Mouse (Mus musculus): ENCODE results near the gene Acot8. TPM values are rescaled to one million over a fixed set of nuclear protein-coding genes. Genes with fewer than 3 reads are reported as not detected.

Gene Acot8
- 45.6 and 47.9 TPM in 2 replicates for polyA plus RNA-seq (2012; rRNA removed)

DNA sequence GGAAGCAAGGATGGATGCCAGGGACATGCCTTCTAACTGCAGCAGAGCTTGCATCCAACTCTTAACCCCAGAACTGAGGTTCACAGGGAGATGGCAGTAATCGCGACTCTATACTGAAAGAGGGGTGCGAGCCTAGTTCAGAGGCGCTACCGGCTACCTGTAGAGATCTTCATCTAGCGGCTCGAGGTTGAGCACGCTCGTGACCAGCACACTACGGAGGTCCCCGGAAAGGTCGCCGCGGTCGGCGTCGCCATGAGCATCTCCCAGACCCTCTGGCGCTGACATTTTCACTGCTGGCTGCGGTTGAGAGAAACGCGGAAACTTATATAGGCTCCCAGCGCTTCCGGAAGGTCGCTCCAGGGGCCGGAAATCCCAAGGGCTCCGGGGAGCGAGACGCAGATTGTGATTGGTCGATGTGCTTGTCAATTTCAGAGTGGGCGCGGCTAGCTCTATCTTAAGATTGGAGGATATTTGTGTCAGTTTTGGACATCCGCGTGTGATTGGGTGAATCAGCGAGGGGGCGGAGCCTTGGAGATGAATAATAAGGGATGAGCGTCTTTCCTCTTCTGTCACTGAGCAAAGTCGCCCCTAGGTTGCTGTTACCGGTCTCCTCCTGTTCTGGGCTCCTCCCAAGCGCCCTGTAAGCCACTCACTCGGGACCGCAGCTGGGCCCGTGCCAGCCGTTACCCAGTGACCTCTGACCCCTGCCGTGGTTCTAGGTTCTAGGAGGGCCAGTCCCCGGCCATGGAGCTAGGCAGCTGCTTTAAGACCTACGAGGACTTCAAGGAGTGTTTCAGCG is at the start of gene Acot8, which contains the start of gene Zswim3:
TSS of gene Acot8 (minus strand) at position 350 of the 799 bp plus-strand sequence.
TSS of gene Zswim3 (plus strand) at position 566 of the 799 bp plus-strand sequence.
- TF ChIP-seq POLR2A (IDR thresholded peaks at IDR 0.05; ENCODE audit: control insufficient read depth, low read depth, low read length) (peak; percentile 55), CTCF (IDR thresholded peaks at IDR 0.05; ENCODE audit: control insufficient read depth, insufficient read depth, insufficient replicate concordance, low read depth, low read length) (no peak)
- peak within 1 kb of the TSS; percentile 99 for H3K4me3 ChIP-seq (ENCODE audit: control insufficient read depth, low read depth, low read length)
- peak within 1 kb of the TSS; percentile 95 for H3K27ac ChIP-seq (ENCODE audit: control insufficient read depth, insufficient read depth, low read depth, low read length)
- H3K36me3 ChIP-seq (ENCODE audit: control insufficient read depth, insufficient read depth, low read length) = no peaks in the 10 kb centered on the region
- H3K27me3 ChIP-seq (ENCODE audit: control insufficient read depth, insufficient read depth, low read length) = no peaks in the 10 kb centered on the region
- H3K4me1 ChIP-seq (ENCODE audit: control insufficient read depth, insufficient read depth, low read length) = peaks cover 17% of the 10 kb centered on the region

DNA sequence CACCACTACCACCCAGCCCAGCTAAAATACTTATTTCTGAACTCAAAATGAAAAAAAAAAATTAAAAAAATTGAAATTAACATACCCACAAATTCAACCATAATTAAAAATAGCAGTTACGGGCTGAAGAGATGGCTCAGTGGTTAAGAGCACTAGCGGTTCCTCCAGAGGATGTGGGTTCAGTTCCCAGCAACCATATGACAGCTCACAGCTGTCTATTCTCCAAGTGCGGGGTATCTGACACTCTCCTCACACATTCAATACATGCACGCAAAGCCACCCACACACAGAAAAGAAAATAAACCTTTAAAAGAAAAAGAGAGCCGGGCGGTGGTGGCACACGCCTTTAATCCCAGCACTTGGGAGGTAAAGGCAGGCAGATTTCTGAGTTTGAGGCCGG is 45.4 kb upstream of the Acot8 start:
- Histone ChIP-seq H3K4me1 (ENCODE audit: control insufficient read depth, insufficient read depth, low read length) (peaks cover 2% of the 10 kb centered on the region; the same call in 1 of the 2 replicates), H3K27me3 (ENCODE audit: control insufficient read depth, insufficient read depth, low read length) (no peaks in the 10 kb centered on the region), H3K36me3 (ENCODE audit: control insufficient read depth, insufficient read depth, low read length) (no peaks in the 10 kb centered on the region), H3K27ac (ENCODE audit: control insufficient read depth, insufficient read depth, low read depth, low read length) (no peak overlapping the region), H3K4me3 (ENCODE audit: control insufficient read depth, low read depth, low read length) (no peak overlapping the region)
- TF ChIP-seq CTCF (IDR thresholded peaks at IDR 0.05; ENCODE audit: control insufficient read depth, insufficient read depth, insufficient replicate concordance, low read depth, low read length) = no peak
- TF ChIP-seq POLR2A (IDR thresholded peaks at IDR 0.05; ENCODE audit: control insufficient read depth, low read depth, low read length) = no peak

DNA sequence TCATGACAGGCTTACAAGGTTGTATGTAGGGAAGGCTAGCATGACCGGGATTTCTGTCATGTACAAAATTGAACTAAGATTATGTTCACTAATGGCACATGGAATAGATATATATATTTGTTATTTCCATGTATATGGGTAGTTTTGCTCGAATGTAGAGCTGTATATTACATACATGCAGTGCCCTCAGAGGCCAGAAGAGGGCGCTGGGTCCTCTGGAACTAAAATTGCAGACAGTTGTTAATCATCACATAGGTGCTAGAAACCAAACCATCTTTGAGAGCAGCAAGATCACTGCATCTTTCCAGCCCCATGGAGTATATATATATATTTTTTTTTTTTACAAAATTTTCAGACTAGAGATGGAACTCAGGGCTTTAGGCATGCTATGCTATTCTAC is 41.1 kb upstream of the Acot8 start:
- no peaks in the 10 kb centered on the region for H3K27me3 ChIP-seq (ENCODE audit: control insufficient read depth, insufficient read depth, low read length)
- H3K27ac ChIP-seq (ENCODE audit: control insufficient read depth, insufficient read depth, low read depth, low read length) = no peak overlapping the region
- no peaks in the 10 kb centered on the region for H3K36me3 ChIP-seq (ENCODE audit: control insufficient read depth, insufficient read depth, low read length)
- H3K4me3 ChIP-seq (ENCODE audit: control insufficient read depth, low read depth, low read length) = no peak overlapping the region
- TF ChIP-seq POLR2A (IDR thresholded peaks at IDR 0.05; ENCODE audit: control insufficient read depth, low read depth, low read length) (no peak), CTCF (IDR thresholded peaks at IDR 0.05; ENCODE audit: control insufficient read depth, insufficient read depth, insufficient replicate concordance, low read depth, low read length) (no peak; the same call in 1 of the 2 replicates)
- peaks cover 2% of the 10 kb centered on the region; the same call in 1 of the 2 replicates for H3K4me1 ChIP-seq (ENCODE audit: control insufficient read depth, insufficient read depth, low read length)

DNA sequence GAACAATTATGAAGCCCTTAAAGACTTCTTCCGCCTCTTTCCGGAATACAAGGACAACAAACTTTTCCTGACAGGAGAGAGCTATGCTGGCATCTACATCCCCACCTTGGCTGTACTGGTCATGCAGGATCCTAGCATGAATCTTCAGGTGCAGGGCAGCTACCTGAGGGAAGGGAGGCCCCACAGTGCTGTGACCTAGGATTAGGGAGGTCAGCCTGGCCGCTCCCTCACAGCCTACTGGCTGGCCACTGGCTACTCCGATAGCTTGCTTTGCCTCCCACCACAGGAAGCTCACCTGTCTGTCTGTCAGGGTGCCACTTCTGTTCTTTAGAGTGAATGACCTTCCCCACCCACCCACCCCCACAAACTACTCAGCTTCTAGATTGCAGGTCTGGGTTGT is 30.5 kb upstream of the Acot8 start:
- no peak overlapping the region for H3K4me3 ChIP-seq (ENCODE audit: control insufficient read depth, low read depth, low read length)
- no peaks in the 10 kb centered on the region for H3K27me3 ChIP-seq (ENCODE audit: control insufficient read depth, insufficient read depth, low read length)
- no peak for TF ChIP-seq CTCF (IDR thresholded peaks at IDR 0.05; ENCODE audit: control insufficient read depth, insufficient read depth, insufficient replicate concordance, low read depth, low read length)
- TF ChIP-seq POLR2A (IDR thresholded peaks at IDR 0.05; ENCODE audit: control insufficient read depth, low read depth, low read length) = no peak
- H3K36me3 ChIP-seq (ENCODE audit: control insufficient read depth, insufficient read depth, low read length) = no peaks in the 10 kb centered on the region
- peaks cover 18% of the 10 kb centered on the region for H3K4me1 ChIP-seq (ENCODE audit: control insufficient read depth, insufficient read depth, low read length)
- no peak overlapping the region for H3K27ac ChIP-seq (ENCODE audit: control insufficient read depth, insufficient read depth, low read depth, low read length)

DNA sequence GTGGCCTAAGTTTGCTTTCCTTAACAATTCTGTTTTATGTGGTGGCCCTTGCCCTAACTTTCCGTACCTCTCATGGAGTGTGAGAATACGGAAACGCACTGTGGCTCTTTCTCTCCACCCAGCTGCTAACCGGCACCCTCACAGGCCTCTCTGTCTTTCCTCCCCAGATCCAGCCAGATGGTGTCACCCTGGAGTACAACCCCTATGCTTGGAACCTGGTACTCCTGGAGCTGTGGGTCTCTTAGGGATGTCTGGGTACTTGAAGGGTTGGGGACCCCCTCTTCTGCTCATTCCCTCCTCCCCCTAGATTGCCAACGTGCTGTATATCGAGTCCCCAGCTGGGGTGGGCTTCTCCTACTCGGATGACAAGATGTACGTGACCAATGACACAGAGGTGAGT is 29.8 kb upstream of the Acot8 start:
- no peaks in the 10 kb centered on the region for H3K36me3 ChIP-seq (ENCODE audit: control insufficient read depth, insufficient read depth, low read length)
- H3K27me3 ChIP-seq (ENCODE audit: control insufficient read depth, insufficient read depth, low read length) = no peaks in the 10 kb centered on the region
- TF ChIP-seq POLR2A (IDR thresholded peaks at IDR 0.05; ENCODE audit: control insufficient read depth, low read depth, low read length) (no peak), CTCF (IDR thresholded peaks at IDR 0.05; ENCODE audit: control insufficient read depth, insufficient read depth, insufficient replicate concordance, low read depth, low read length) (no peak)
- H3K27ac ChIP-seq (ENCODE audit: control insufficient read depth, insufficient read depth, low read depth, low read length) = no peak overlapping the region
- H3K4me3 ChIP-seq (ENCODE audit: control insufficient read depth, low read depth, low read length) = no peak overlapping the region; the same call in 1 of the 2 replicates
- H3K4me1 ChIP-seq (ENCODE audit: control insufficient read depth, insufficient read depth, low read length) = peaks cover 18% of the 10 kb centered on the region

DNA sequence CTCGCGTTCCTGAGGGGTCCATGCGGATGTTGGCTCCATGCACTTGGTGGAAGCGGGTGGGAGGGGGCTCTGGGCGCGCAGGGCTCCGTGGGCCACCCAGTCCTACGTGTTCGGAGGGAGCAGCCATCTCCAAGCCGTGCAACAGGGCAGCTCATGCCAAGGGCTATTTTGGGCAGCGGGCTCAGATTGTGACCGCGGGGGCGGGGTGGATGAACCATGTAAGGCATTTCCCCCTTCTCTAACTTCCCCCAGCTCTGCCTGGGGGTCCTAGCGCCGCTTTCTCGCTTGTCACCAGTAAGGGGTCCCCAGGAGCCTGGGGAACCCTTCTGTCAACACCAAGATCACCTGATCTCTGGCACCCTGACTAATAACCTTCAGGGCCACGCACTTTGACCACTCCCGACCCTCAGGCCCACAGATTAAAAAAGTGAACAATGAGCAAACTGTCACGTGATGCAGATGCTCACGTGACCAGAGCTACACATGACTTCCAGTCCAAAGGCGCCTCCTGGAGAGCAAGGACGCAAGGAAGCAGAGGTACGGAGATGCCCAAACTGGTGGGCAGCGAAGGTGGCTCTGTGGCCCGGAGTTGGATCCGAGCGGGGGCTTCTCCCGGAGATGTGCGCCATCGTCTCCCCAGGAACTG is 28.8 kb upstream of the Acot8 start, which contains the start of gene Neurl2:
TSS of gene Neurl2 (minus strand) at position 143 of the 646 bp plus-strand sequence.
- Histone ChIP-seq H3K27ac (ENCODE audit: control insufficient read depth, insufficient read depth, low read depth, low read length) (peak within 1 kb of the TSS; percentile 43), H3K36me3 (ENCODE audit: control insufficient read depth, insufficient read depth, low read length) (no peaks in the 10 kb centered on the region), H3K4me3 (ENCODE audit: control insufficient read depth, low read depth, low read length) (peak within 1 kb of the TSS; percentile 84), H3K4me1 (ENCODE audit: control insufficient read depth, insufficient read depth, low read length) (peaks cover 18% of the 10 kb centered on the region), H3K27me3 (ENCODE audit: control insufficient read depth, insufficient read depth, low read length) (no peaks in the 10 kb centered on the region)
- no peak for TF ChIP-seq POLR2A (IDR thresholded peaks at IDR 0.05; ENCODE audit: control insufficient read depth, low read depth, low read length)
- TF ChIP-seq CTCF (IDR thresholded peaks at IDR 0.05; ENCODE audit: control insufficient read depth, insufficient read depth, insufficient replicate concordance, low read depth, low read length) = no peak

DNA sequence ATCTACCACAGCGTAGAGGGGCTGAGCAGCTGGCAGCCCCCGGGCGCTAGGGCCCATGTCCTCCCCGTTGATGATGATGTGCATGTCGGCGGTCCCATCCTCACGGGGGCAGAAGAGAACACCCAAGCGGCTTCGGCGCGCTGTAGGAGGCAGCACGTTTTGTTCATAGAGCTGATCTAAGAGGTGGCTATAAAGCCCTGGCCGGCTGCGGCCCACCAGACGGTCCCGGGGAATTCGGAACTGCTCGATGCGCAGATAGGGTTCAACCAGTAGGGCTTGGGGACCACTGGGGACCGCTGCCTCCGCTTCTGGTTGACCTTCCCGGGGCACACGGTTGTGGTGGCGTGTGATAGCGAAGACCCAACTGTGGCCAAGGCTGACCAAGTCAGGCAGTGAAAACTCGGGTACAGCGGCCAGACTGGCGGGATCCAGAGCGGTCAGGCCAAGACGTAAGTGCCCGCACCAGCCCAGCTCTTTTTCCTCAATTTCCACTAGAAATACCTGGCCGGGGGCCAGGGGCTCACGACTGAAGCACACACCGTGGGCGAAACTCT is 28.1 kb upstream of the Acot8 start, which contains the start of gene Ctsa:
TSS of gene Ctsa (plus strand) at position 126 of the 554 bp plus-strand sequence.
- Histone ChIP-seq H3K27me3 (ENCODE audit: control insufficient read depth, insufficient read depth, low read length) (no peaks in the 10 kb centered on the region), H3K4me3 (ENCODE audit: control insufficient read depth, low read depth, low read length) (peak within 1 kb of the TSS; percentile 84), H3K27ac (ENCODE audit: control insufficient read depth, insufficient read depth, low read depth, low read length) (peak within 1 kb of the TSS; percentile 43), H3K4me1 (ENCODE audit: control insufficient read depth, insufficient read depth, low read length) (peaks cover 18% of the 10 kb centered on the region), H3K36me3 (ENCODE audit: control insufficient read depth, insufficient read depth, low read length) (no peaks in the 10 kb centered on the region)
- TF ChIP-seq POLR2A (IDR thresholded peaks at IDR 0.05; ENCODE audit: control insufficient read depth, low read depth, low read length) (no peak), CTCF (IDR thresholded peaks at IDR 0.05; ENCODE audit: control insufficient read depth, insufficient read depth, insufficient replicate concordance, low read depth, low read length) (0 out of 2 replicates have a peak, but pooled peaks have one; percentile 31)
